Mouse (Mus musculus) intestine, embryonic 14.5 days (tissue): Measurements from ENCODE around the gene Eef1akmt2. TPM values are rescaled to one million over a fixed set of nuclear protein-coding genes. Genes with fewer than 3 reads are reported as not detected.

ENCODE experiments used
- ATAC-seq: fragments of 200-750 bp; cut with Nextera tagmentation; replicated peaks from 2 replicates; pipeline ENCODE4 v1.8.0; 2017; ENCODE audit warnings: low read depth, moderate number of reproducible peaks, moderate TSS enrichment, moderate library complexity; ENCODE audit not compliant: low FRiP score, low TSS enrichment
- DNase-seq: peaks from one replicate; pipeline ENCODE4 v3.0.0-alpha.2; 2018; ENCODE audit warnings: low spot score
- H3K27ac ChIP-seq: fragments of 300-500 bp; sonication (generic); 2 replicates; pipeline ENCODE4 v1.5.1; 2014; ENCODE audit warnings: low read depth, mild to moderate bottlenecking, control low read depth
- H3K27me3 ChIP-seq: fragments of 300-500 bp; sonication (generic); replicated peaks from 2 replicates; pipeline ENCODE4 v1.6.1; 2014; ENCODE audit warnings: low read length, control low read depth; ENCODE audit not compliant: control insufficient read depth, insufficient read depth
- H3K36me3 ChIP-seq: fragments of 300-500 bp; sonication (generic); 2 replicates; pipeline ENCODE4 v1.6.1; 2014; ENCODE audit warnings: low read length, control low read depth; ENCODE audit not compliant: control insufficient read depth, insufficient read depth
- H3K4me1 ChIP-seq: fragments of 300-500 bp; sonication (generic); replicated peaks from 2 replicates; pipeline ENCODE4 v1.6.1; 2014; ENCODE audit warnings: low read length, control low read depth, mixed read lengths; ENCODE audit not compliant: control insufficient read depth, insufficient read depth
- H3K4me2 ChIP-seq: fragments of 300-500 bp; sonication (generic); 2 replicates; pipeline ENCODE4 v1.6.1; 2014; ENCODE audit warnings: low read length
- H3K4me3 ChIP-seq: fragments of 300-500 bp; sonication (generic); 2 replicates; pipeline ENCODE4 v1.5.1; 2014; ENCODE audit warnings: low read depth, low read length, control low read depth, mixed read lengths
- H3K9ac ChIP-seq: fragments of 300-500 bp; sonication (generic); 2 replicates; pipeline ENCODE4 v1.6.1; 2014; ENCODE audit warnings: mild to moderate bottlenecking, low read length
- H3K9me3 ChIP-seq: fragments of 300-500 bp; sonication (generic); 2 replicates; pipeline ENCODE4 v1.6.1; 2016; ENCODE audit warnings: low read length, control low read depth; ENCODE audit not compliant: control insufficient read depth
- WGBS: fragments of 180-500 bp; shearing (Covaris S2); extraction: QIAGEN DNeasy Blood & Tissue Kit; methylation state at CpG from one replicate; pipeline ENCODE4 v1.1.7; 2014; 5-methylcytosine and 5-hydroxymethylcytosine counted together
- polyA plus RNA-seq: library from polyadenylated mRNA; unstranded; fragments of >200 nt; fragmentation: Nextera tagmentation; extraction: Ambion mirVana; gene quantifications from 2 replicates; pipeline ENCODE4 v1.2.1, GENCODE M21; 2014

Gene Eef1akmt2
- polyA plus RNA-seq, 1 experiment from 2014 or later, result 59.6 TPM

- 69% methylated on average over 4 of the region's 4 CpGs for WGBS
- no peak for DNase-seq
- no peak for ATAC-seq
These were observed 1.5 kb upstream of the Eef1akmt2 start for GRCm38 (mm10) chr7:132853946-132854345.

GRCm38 (mm10) chr7:132853361-132853760 lies 888 bp upstream of the Eef1akmt2 start:
- H3K4me3 ChIP-seq, result no peak overlapping the region
- 86% methylated on average over 6 of the region's 6 CpGs for WGBS

More at GRCm38 (mm10) chr7:132853946-132854345, 1.5 kb upstream of the Eef1akmt2 start:
- H3K36me3 ChIP-seq, result peaks cover 17% of the 10 kb centered on the region
- no peak overlapping the region for H3K27ac ChIP-seq
- no peak overlapping the region for H3K4me3 ChIP-seq
- H3K9me3 ChIP-seq, result no peaks in the 10 kb centered on the region
- no peak overlapping the region for H3K9ac ChIP-seq
- H3K4me2 ChIP-seq, result no peak overlapping the region
- no peaks in the 10 kb centered on the region for H3K27me3 ChIP-seq
- 0 out of 2 replicates have a peak, but pooled peaks cover 5% of the 10 kb centered on the region for H3K4me1 ChIP-seq

GRCm38 (mm10) chr7:132843152-132843551 lies 9.3 kb downstream of the Eef1akmt2 start:
- H3K36me3 ChIP-seq, result peaks cover 65% of the 10 kb centered on the region

More at GRCm38 (mm10) chr7:132853361-132853760, 888 bp upstream of the Eef1akmt2 start:
- H3K4me1 ChIP-seq, result 0 out of 2 replicates have a peak, but pooled peaks cover 5% of the 10 kb centered on the region
- H3K36me3 ChIP-seq, result peaks cover 22% of the 10 kb centered on the region
- DNase-seq (no peak), ATAC-seq (no peak)
- no peaks in the 10 kb centered on the region for H3K27me3 ChIP-seq
- H3K4me2 ChIP-seq, result no peak overlapping the region
- no peaks in the 10 kb centered on the region for H3K9me3 ChIP-seq
- no peak overlapping the region for H3K9ac ChIP-seq
- no peak overlapping the region for H3K27ac ChIP-seq

GRCm38 (mm10) chr7:132842455-132842854 lies 10.0 kb downstream of the Eef1akmt2 start:
- H3K27ac ChIP-seq, result no peak overlapping the region
- no peaks in the 10 kb centered on the region for H3K9me3 ChIP-seq
- ATAC-seq, result no peak
- H3K9ac ChIP-seq, result no peak overlapping the region
- H3K4me3 ChIP-seq, result no peak overlapping the region
- peaks cover 59% of the 10 kb centered on the region for H3K36me3 ChIP-seq
- no peaks in the 10 kb centered on the region for H3K4me1 ChIP-seq
- WGBS, result 84% methylated on average over 1 of the region's 1 CpGs
- H3K4me2 ChIP-seq, result no peak overlapping the region
- DNase-seq, result no peak
- H3K27me3 ChIP-seq, result no peaks in the 10 kb centered on the region

More at GRCm38 (mm10) chr7:132843152-132843551, 9.3 kb downstream of the Eef1akmt2 start:
- DNase-seq (no peak), ATAC-seq (no peak)
- Histone ChIP-seq H3K27me3 (no peaks in the 10 kb centered on the region), H3K4me1 (no peaks in the 10 kb centered on the region), H3K4me2 (no peak overlapping the region), H3K9ac (no peak overlapping the region), H3K4me3 (no peak overlapping the region), H3K27ac (no peak overlapping the region), H3K9me3 (no peaks in the 10 kb centered on the region)
- WGBS, result 93% methylated on average over 3 of the region's 3 CpGs

GRCm38 (mm10) chr7:132841287-132841686 lies 11.2 kb downstream of the Eef1akmt2 start:
- no peak overlapping the region for H3K27ac ChIP-seq
- H3K9ac ChIP-seq, result no peak overlapping the region
- no peaks in the 10 kb centered on the region for H3K9me3 ChIP-seq
- WGBS, result 75% methylated on average over 5 of the region's 5 CpGs
- H3K4me1 ChIP-seq, result no peaks in the 10 kb centered on the region
- no peak for DNase-seq
- no peak for ATAC-seq
- no peak overlapping the region for H3K4me3 ChIP-seq
- no peak overlapping the region for H3K4me2 ChIP-seq
- H3K36me3 ChIP-seq, result peaks cover 60% of the 10 kb centered on the region
- no peaks in the 10 kb centered on the region for H3K27me3 ChIP-seq

- no peak for ATAC-seq
- Histone ChIP-seq H3K36me3 (peaks cover 59% of the 10 kb centered on the region), H3K4me2 (no peak overlapping the region), H3K4me3 (no peak overlapping the region), H3K9me3 (no peaks in the 10 kb centered on the region), H3K9ac (no peak overlapping the region), H3K27me3 (no peaks in the 10 kb centered on the region), H3K4me1 (no peaks in the 10 kb centered on the region), H3K27ac (no peak overlapping the region)
- no peak for DNase-seq
- WGBS, result 74% methylated on average over 4 of the region's 4 CpGs
These were observed 21.5 kb downstream of the Eef1akmt2 start for GRCm38 (mm10) chr7:132830955-132831354.

- DNase-seq (no peak), ATAC-seq (no peak)
- H3K9me3 ChIP-seq, result no peaks in the 10 kb centered on the region
- peaks cover 51% of the 10 kb centered on the region for H3K36me3 ChIP-seq
- H3K4me2 ChIP-seq, result no peak overlapping the region
- H3K9ac ChIP-seq, result no peak overlapping the region
- H3K27me3 ChIP-seq, result no peaks in the 10 kb centered on the region
- H3K4me3 ChIP-seq, result no peak overlapping the region
- WGBS, result 24% methylated on average over 1 of the region's 1 CpGs
- H3K27ac ChIP-seq, result no peak overlapping the region
- no peaks in the 10 kb centered on the region for H3K4me1 ChIP-seq
These were observed 28.0 kb downstream of the Eef1akmt2 start for GRCm38 (mm10) chr7:132824346-132825022.

GRCm38 (mm10) chr7:132823832-132824231 lies 28.6 kb downstream of the Eef1akmt2 start:
- DNase-seq (no peak), ATAC-seq (no peak)
- Histone ChIP-seq H3K36me3 (peaks cover 51% of the 10 kb centered on the region), H3K9ac (no peak overlapping the region), H3K27me3 (no peaks in the 10 kb centered on the region), H3K4me1 (no peaks in the 10 kb centered on the region), H3K27ac (no peak overlapping the region), H3K9me3 (no peaks in the 10 kb centered on the region), H3K4me3 (no peak overlapping the region), H3K4me2 (no peak overlapping the region)

- H3K4me3 ChIP-seq, result no peak overlapping the region
These were observed 31.8 kb downstream of the Eef1akmt2 start for GRCm38 (mm10) chr7:132820692-132821091.

More at GRCm38 (mm10) chr7:132820692-132821091, 31.8 kb downstream of the Eef1akmt2 start:
- Histone ChIP-seq H3K9me3 (no peaks in the 10 kb centered on the region), H3K4me2 (no peak overlapping the region), H3K27me3 (no peaks in the 10 kb centered on the region), H3K27ac (no peak overlapping the region), H3K9ac (no peak overlapping the region), H3K36me3 (peaks cover 25% of the 10 kb centered on the region), H3K4me1 (no peaks in the 10 kb centered on the region)
- no peak for DNase-seq
- WGBS, result 84% methylated on average over 3 of the region's 3 CpGs
- no peak for ATAC-seq
